Mouse (Mus musculus): ENCODE results near the gene Susd2. TPM values are rescaled to one million over a fixed set of nuclear protein-coding genes. Genes with fewer than 3 reads are reported as not detected.

The Susd2 gene
- polyA plus RNA-seq, 1 experiment from 2014 or later: 1.5 TPM

- H3K36me3 ChIP-seq (ENCODE audit: control insufficient read depth, insufficient read depth, low read length): no peaks in the 10 kb centered on the region
- peaks cover 5% of the 10 kb centered on the region; the same call in 1 of the 2 replicates for H3K9me3 ChIP-seq (ENCODE audit: control insufficient read depth, low read length)
- H3K4me2 ChIP-seq: no peak overlapping the region
- WGBS: 83% methylated on average over 8 of the region's 8 CpGs
- H3K9ac ChIP-seq (ENCODE audit: low read depth, low read length): no peak overlapping the region
- H3K27me3 ChIP-seq (replicated peaks; ENCODE audit: control insufficient read depth, insufficient read depth, low read length): no peaks in the 10 kb centered on the region
- ATAC-seq (replicated peaks; ENCODE audit: low FRiP score) (no peak), DNase-seq (ENCODE audit: low spot score) (no peak)
- no peak overlapping the region for H3K4me3 ChIP-seq (ENCODE audit: low read depth, low read length)
- no peaks in the 10 kb centered on the region; the same call in 1 of the 2 replicates for H3K4me1 ChIP-seq (replicated peaks; ENCODE audit: control insufficient read depth, insufficient read depth, low read length)
- no peak overlapping the region for H3K27ac ChIP-seq (ENCODE audit: low read depth, low read length)
These were observed 47.8 kb downstream of the Susd2 start for GRCm38 (mm10) chr10:75595981-75596380.

GRCm38 (mm10) chr10:75592585-75592984 lies 51.2 kb downstream of the Susd2 start:
- Histone ChIP-seq H3K4me3 (ENCODE audit: low read depth, low read length) (no peak overlapping the region), H3K9ac (ENCODE audit: low read depth, low read length) (no peak overlapping the region), H3K4me2 (no peak overlapping the region), H3K27me3 (replicated peaks; ENCODE audit: control insufficient read depth, insufficient read depth, low read length) (no peaks in the 10 kb centered on the region; the same call in 1 of the 2 replicates), H3K4me1 (replicated peaks; ENCODE audit: control insufficient read depth, insufficient read depth, low read length) (peaks cover 6% of the 10 kb centered on the region), H3K9me3 (ENCODE audit: control insufficient read depth, low read length) (no peaks in the 10 kb centered on the region; the same call in 1 of the 2 replicates), H3K36me3 (ENCODE audit: control insufficient read depth, insufficient read depth, low read length) (no peaks in the 10 kb centered on the region), H3K27ac (ENCODE audit: low read depth, low read length) (no peak overlapping the region)
- DNase-seq (ENCODE audit: low spot score): no peak
- no peak for ATAC-seq (replicated peaks; ENCODE audit: low FRiP score)
- 76% methylated on average over 7 of the region's 7 CpGs for WGBS

GRCm38 (mm10) chr10:75591211-75591894 lies 52.5 kb downstream of the Susd2 start:
- 49% methylated on average over 12 of the region's 12 CpGs for WGBS

GRCm38 (mm10) chr10:75589651-75590050 lies 54.2 kb downstream of the Susd2 start:
- Histone ChIP-seq H3K36me3 (ENCODE audit: control insufficient read depth, insufficient read depth, low read length) (no peaks in the 10 kb centered on the region), H3K4me3 (ENCODE audit: low read depth, low read length) (no peak overlapping the region), H3K27ac (ENCODE audit: low read depth, low read length) (no peak overlapping the region), H3K9ac (ENCODE audit: low read depth, low read length) (no peak overlapping the region), H3K4me2 (peak overlapping the region; percentile 25), H3K27me3 (replicated peaks; ENCODE audit: control insufficient read depth, insufficient read depth, low read length) (no peaks in the 10 kb centered on the region; the same call in 1 of the 2 replicates), H3K9me3 (ENCODE audit: control insufficient read depth, low read length) (no peaks in the 10 kb centered on the region), H3K4me1 (replicated peaks; ENCODE audit: control insufficient read depth, insufficient read depth, low read length) (peaks cover 6% of the 10 kb centered on the region)
- ATAC-seq (replicated peaks; ENCODE audit: low FRiP score) (no peak), DNase-seq (ENCODE audit: low spot score) (no peak)
- WGBS: 69% methylated on average over 16 of the region's 16 CpGs

More at GRCm38 (mm10) chr10:75591211-75591894, 52.5 kb downstream of the Susd2 start:
- Histone ChIP-seq H3K27me3 (replicated peaks; ENCODE audit: control insufficient read depth, insufficient read depth, low read length) (no peaks in the 10 kb centered on the region; the same call in 1 of the 2 replicates), H3K4me2 (no peak overlapping the region), H3K9me3 (ENCODE audit: control insufficient read depth, low read length) (no peaks in the 10 kb centered on the region), H3K4me3 (ENCODE audit: low read depth, low read length) (no peak overlapping the region), H3K27ac (ENCODE audit: low read depth, low read length) (no peak overlapping the region), H3K4me1 (replicated peaks; ENCODE audit: control insufficient read depth, insufficient read depth, low read length) (peaks cover 6% of the 10 kb centered on the region), H3K9ac (ENCODE audit: low read depth, low read length) (no peak overlapping the region), H3K36me3 (ENCODE audit: control insufficient read depth, insufficient read depth, low read length) (no peaks in the 10 kb centered on the region)
- ATAC-seq (replicated peaks; ENCODE audit: low FRiP score): peak; percentile 35; the same call in 1 of the 2 replicates
- DNase-seq (ENCODE audit: low spot score): peak; percentile 45

GRCm38 (mm10) chr10:75589129-75589528 lies 54.7 kb downstream of the Susd2 start, which contains the start of gene Ggt5:
Gene Ggt5 (plus strand): TSS chr10:75589340.
- 29% methylated on average over 5 of the region's 5 CpGs for WGBS
- Histone ChIP-seq H3K27me3 (replicated peaks; ENCODE audit: control insufficient read depth, insufficient read depth, low read length) (no peaks in the 10 kb centered on the region; the same call in 1 of the 2 replicates), H3K27ac (ENCODE audit: low read depth, low read length) (no peak within 1 kb of the TSS), H3K4me1 (replicated peaks; ENCODE audit: control insufficient read depth, insufficient read depth, low read length) (peaks cover 6% of the 10 kb centered on the region), H3K9me3 (ENCODE audit: control insufficient read depth, low read length) (no peaks in the 10 kb centered on the region), H3K4me2 (peak within 1 kb of the TSS; percentile 25), H3K9ac (ENCODE audit: low read depth, low read length) (no peak within 1 kb of the TSS), H3K4me3 (ENCODE audit: low read depth, low read length) (no peak within 1 kb of the TSS), H3K36me3 (ENCODE audit: control insufficient read depth, insufficient read depth, low read length) (no peaks in the 10 kb centered on the region)
- no peak for DNase-seq (ENCODE audit: low spot score)
- no peak for ATAC-seq (replicated peaks; ENCODE audit: low FRiP score)

- ATAC-seq (replicated peaks; ENCODE audit: low FRiP score) (no peak), DNase-seq (ENCODE audit: low spot score) (no peak)
- Histone ChIP-seq H3K9me3 (ENCODE audit: control insufficient read depth, low read length) (no peaks in the 10 kb centered on the region), H3K4me1 (replicated peaks; ENCODE audit: control insufficient read depth, insufficient read depth, low read length) (peaks cover 6% of the 10 kb centered on the region), H3K27me3 (replicated peaks; ENCODE audit: control insufficient read depth, insufficient read depth, low read length) (no peaks in the 10 kb centered on the region; the same call in 1 of the 2 replicates), H3K27ac (ENCODE audit: low read depth, low read length) (no peak overlapping the region), H3K4me2 (no peak overlapping the region), H3K36me3 (ENCODE audit: control insufficient read depth, insufficient read depth, low read length) (no peaks in the 10 kb centered on the region), H3K4me3 (ENCODE audit: low read depth, low read length) (no peak overlapping the region), H3K9ac (ENCODE audit: low read depth, low read length) (no peak overlapping the region)
- 78% methylated on average over 5 of the region's 5 CpGs for WGBS
These were observed 55.5 kb downstream of the Susd2 start for GRCm38 (mm10) chr10:75588336-75588735.

- Histone ChIP-seq H3K4me2 (no peak overlapping the region), H3K36me3 (ENCODE audit: control insufficient read depth, insufficient read depth, low read length) (no peaks in the 10 kb centered on the region), H3K4me1 (replicated peaks; ENCODE audit: control insufficient read depth, insufficient read depth, low read length) (peaks cover 6% of the 10 kb centered on the region), H3K9ac (ENCODE audit: low read depth, low read length) (no peak overlapping the region), H3K4me3 (ENCODE audit: low read depth, low read length) (no peak overlapping the region), H3K27ac (ENCODE audit: low read depth, low read length) (peak overlapping the region; percentile 19; the same call in 1 of the 2 replicates), H3K27me3 (replicated peaks; ENCODE audit: control insufficient read depth, insufficient read depth, low read length) (no peaks in the 10 kb centered on the region; the same call in 1 of the 2 replicates), H3K9me3 (ENCODE audit: control insufficient read depth, low read length) (no peaks in the 10 kb centered on the region)
- WGBS: 74% methylated on average over 4 of the region's 4 CpGs
- DNase-seq (ENCODE audit: low spot score): no peak
- ATAC-seq (replicated peaks; ENCODE audit: low FRiP score): no peak
These were observed 56.0 kb downstream of the Susd2 start for GRCm38 (mm10) chr10:75587781-75588180.

All from liver, embryonic 11.5 days (tissue).